Mouse (Mus musculus): ENCODE measurements around the gene Ppp1r21.
A peak's percentile ranks its signal among the peaks of the same experiment; 100 is the strongest.

The Ppp1r21 gene

GRCm38 (mm10) chr17:88614733-88615132 lies 84.8 kb downstream of the Ppp1r21 start:
- DNase-seq, result no peak

- no peak for DNase-seq
Measured at GRCm38 (mm10) chr17:88615492-88616155, 85.7 kb downstream of the Ppp1r21 start.

DNA sequence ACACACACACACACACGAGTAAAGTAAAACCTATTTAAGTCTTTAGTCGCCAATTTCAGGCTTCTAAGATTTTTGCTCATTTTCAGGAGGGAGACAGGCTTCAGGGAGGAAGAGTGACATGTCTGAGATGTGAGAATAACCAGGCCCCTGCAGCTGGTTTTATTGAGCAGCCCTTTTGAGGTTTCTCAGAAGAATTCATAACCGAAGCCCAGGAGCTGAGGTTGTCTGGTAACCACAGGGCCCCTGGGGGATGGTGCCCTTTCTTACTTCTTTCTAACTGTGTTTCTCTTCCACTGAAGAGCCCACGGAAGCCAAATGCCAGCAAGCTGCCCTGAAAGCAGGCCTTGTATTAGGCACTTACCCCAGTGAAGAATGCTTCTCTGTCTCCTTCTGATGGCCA lies 91.0 kb downstream of the Ppp1r21 start:
- no peak for DNase-seq

- DNase-seq, result no peak
Measured at GRCm38 (mm10) chr17:88621374-88621773, 91.5 kb downstream of the Ppp1r21 start.

DNA sequence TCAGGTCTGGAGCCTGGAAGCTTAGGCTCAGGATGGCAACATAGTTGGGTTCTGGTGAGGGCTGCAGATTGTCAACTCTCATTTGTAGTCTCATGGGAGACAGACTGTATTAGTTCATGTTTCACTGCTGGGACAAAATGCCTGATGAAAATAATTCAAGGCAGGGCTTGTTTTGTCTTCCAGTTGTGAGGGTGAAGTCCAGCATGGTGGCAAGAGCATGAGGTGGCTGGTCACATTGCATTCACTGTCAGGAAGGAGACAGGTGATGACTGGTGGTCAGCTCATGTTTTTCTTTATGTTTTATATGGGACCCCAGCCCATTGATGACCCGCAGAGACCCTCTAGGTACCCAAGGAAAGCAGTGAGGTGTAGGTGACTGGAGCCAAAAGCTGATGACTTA lies 92.8 kb downstream of the Ppp1r21 start:
- DNase-seq, result no peak

- DNase-seq, result no peak
Measured at GRCm38 (mm10) chr17:88624386-88624785, 94.5 kb downstream of the Ppp1r21 start.

- no peak for DNase-seq
Measured at GRCm38 (mm10) chr17:88625350-88625749, 95.4 kb downstream of the Ppp1r21 start.

- no peak for DNase-seq
Measured at GRCm38 (mm10) chr17:88625931-88626330, 96.0 kb downstream of the Ppp1r21 start.

DNA sequence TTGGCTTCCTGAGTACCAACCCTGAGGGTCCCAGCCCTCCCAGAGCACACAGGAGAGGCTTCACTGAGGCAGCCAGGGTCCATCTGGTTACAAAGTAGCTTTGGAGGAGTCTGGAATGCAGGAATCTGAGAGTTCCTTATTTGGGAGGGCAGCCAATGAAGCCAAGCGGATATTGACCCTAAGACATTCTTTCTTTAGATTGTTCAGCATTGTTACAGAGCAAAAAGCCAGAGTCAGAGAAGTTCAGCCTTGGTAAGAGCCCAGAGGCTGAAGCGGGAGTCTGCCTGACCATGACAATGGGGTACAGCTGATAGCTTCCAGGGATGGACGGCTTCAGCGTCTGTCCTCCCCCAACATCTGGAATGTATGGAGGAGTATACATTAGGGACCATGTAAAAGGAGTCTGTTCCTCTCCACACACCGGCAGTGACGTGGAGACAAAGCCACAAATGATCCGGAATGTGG lies 96.5 kb downstream of the Ppp1r21 start:
- DNase-seq, result peak; percentile 44

DNA sequence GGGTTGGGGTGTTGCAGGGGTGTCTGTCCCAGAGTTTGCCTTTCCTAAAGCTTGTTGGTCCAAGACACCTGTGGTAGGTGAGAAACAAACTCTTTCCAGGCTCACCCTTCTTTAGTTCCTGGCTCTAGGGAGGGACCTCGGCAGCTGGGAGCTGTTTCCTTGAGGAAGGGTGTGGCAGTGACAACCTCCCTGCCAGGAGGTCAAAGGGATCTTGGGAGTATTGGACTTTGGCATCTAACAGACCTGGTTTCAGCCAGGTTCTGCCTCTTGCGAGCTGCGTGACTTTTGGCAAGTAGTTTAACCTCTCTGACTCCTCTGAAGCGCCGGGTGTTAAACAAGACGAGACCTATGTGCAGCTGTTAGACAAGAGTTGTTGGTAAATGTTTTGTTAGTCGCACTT lies 97.2 kb downstream of the Ppp1r21 start:
- peak; percentile 67 for DNase-seq

GRCm38 (mm10) chr17:88628676-88629380 lies 98.9 kb downstream of the Ppp1r21 start:
- peak; percentile 84 for DNase-seq

GRCm38 (mm10) chr17:88629381-88629759 lies 99.5 kb downstream of the Ppp1r21 start:
- DNase-seq, result no peak

DNA sequence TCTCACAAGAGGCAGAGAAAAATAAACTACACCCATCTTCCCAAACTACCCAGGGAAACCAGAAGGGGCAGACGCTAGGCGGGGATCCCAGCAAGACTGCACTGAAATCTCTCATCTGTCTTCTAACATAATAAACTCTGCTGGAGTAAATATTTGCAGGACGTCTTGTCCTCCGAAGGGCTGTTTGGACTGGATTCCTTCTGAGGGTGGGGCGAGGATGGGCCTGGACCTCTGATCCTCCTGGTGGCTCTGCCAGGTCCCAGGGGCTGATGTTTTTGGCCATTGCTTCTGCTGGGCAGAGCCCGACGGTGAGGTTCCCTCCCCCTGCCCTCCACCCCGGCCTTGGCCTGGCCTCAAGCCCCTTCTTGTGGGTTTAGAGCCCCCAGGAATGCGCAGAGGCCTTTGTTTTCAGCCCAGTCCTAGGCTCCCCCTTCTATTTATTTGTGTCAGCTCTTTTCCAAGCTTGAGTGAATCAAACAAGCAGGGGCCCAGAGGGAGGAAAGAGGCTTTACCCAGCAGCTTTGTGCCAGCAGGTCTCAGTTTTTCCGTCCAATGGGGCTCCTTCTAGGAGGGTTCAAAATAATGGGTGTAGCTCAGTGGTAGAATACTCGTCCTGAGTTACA lies 100.1 kb downstream of the Ppp1r21 start:
- peak; percentile 48 for DNase-seq

GRCm38 (mm10) chr17:88630554-88630948 lies 100.6 kb downstream of the Ppp1r21 start:
- DNase-seq, result peak; percentile 57

DNA sequence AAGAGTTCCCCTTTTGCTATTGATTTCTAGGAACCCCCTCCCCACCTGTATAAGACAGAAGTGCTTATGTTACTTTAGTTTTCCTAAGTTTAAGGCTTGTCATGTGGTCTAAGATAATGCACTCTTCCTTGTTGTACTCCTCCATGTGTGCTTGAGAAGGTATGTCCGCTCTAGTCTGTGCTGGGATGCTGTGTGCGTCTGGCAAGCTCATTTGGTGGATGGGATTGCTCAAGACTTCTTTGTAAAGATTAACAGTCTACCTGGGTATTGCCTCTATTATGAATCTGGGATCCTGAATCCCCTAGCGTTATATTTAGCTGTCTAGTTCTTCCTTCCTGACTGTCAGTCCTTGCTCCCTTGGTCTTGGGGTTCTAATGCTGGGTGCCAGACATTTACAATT lies 102.7 kb downstream of the Ppp1r21 start:
- DNase-seq, result no peak

- DNase-seq, result no peak
Measured at GRCm38 (mm10) chr17:88636076-88636475, 106.2 kb downstream of the Ppp1r21 start.

GRCm38 (mm10) chr17:88636587-88636986 lies 106.7 kb downstream of the Ppp1r21 start:
- no peak for DNase-seq
